Mouse (Mus musculus) stomach, embryonic 15.5 days (tissue): ENCODE data around the gene Slc2a8. TPM values are rescaled to one million over a fixed set of nuclear protein-coding genes. Genes with fewer than 3 reads are reported as not detected.

ENCODE experiments used
- ATAC-seq: fragments of 200-750 bp; cut with Nextera tagmentation; 2 replicates; pipeline ENCODE4 v1.8.0; 2017; ENCODE audit warnings: low read depth, moderate number of reproducible peaks, moderate TSS enrichment; ENCODE audit not compliant: insufficient read depth, low FRiP score
- H3K27ac ChIP-seq: fragments of 300-500 bp; sonication (generic); 2 replicates; pipeline ENCODE4 v1.5.1; 2015; ENCODE audit warnings: mild to moderate bottlenecking, inconsistent platforms
- H3K27me3 ChIP-seq: fragments of 300-500 bp; sonication (generic); replicated peaks from 2 replicates; pipeline ENCODE4 v1.6.1; 2015; ENCODE audit warnings: inconsistent platforms
- H3K36me3 ChIP-seq: fragments of 300-500 bp; sonication (generic); 2 replicates; pipeline ENCODE4 v1.6.1; 2015; ENCODE audit warnings: inconsistent platforms
- H3K4me1 ChIP-seq: fragments of 300-500 bp; sonication (generic); 2 replicates; pipeline ENCODE4 v1.6.1; 2015; ENCODE audit warnings: inconsistent platforms
- H3K4me2 ChIP-seq: fragments of 300-500 bp; sonication (generic); 2 replicates; pipeline ENCODE4 v1.6.1; 2015; ENCODE audit warnings: mild to moderate bottlenecking, inconsistent platforms
- H3K4me3 ChIP-seq: fragments of 300-500 bp; sonication (generic); replicated peaks from 2 replicates; pipeline ENCODE4 v1.5.1; 2015; ENCODE audit warnings: inconsistent platforms
- H3K9ac ChIP-seq: fragments of 300-500 bp; sonication (generic); 2 replicates; pipeline ENCODE4 v1.6.1; 2015; ENCODE audit warnings: inconsistent platforms
- H3K9me3 ChIP-seq: fragments of 300-500 bp; sonication (generic); 2 replicates; pipeline ENCODE4 v1.6.1; 2016; ENCODE audit warnings: inconsistent platforms
- WGBS: fragments of 180-500 bp; shearing (Covaris S2); methylation state at CpG from one replicate; pipeline ENCODE4 v1.1.7; 2015; 5-methylcytosine and 5-hydroxymethylcytosine counted together
- polyA plus RNA-seq: library from polyadenylated mRNA; unstranded; fragments of >200 nt; fragmentation: Nextera tagmentation; extraction: Ambion mirVana; gene quantifications from 2 replicates; pipeline ENCODE4 v1.2.1, GENCODE M21; 2015

The Slc2a8 gene
- polyA plus RNA-seq, 1 experiment from 2014 or later = 18.2 TPM

- peak overlapping the region; percentile 69 for H3K4me2 ChIP-seq
- peak overlapping the region; percentile 17; the same call in 1 of the 2 replicates for H3K9ac ChIP-seq
- H3K4me1 ChIP-seq = peaks cover 18% of the 10 kb centered on the region
- H3K36me3 ChIP-seq = peaks cover 14% of the 10 kb centered on the region
- ATAC-seq = no peak
- H3K27ac ChIP-seq = no peak overlapping the region
- H3K27me3 ChIP-seq = no peaks in the 10 kb centered on the region
- no peaks in the 10 kb centered on the region for H3K9me3 ChIP-seq
- peak overlapping the region; percentile 87; the same call in 1 of the 2 replicates for H3K4me3 ChIP-seq
- 84% methylated on average over 4 of the region's 4 CpGs for WGBS
Observed at GRCm38 (mm10) chr2:32960273-32960672, 21.6 kb downstream of the Slc2a8 start.

GRCm38 (mm10) chr2:32957344-32957743 is 24.5 kb downstream of the Slc2a8 start:
- no peak for ATAC-seq
- H3K9ac ChIP-seq = no peak overlapping the region
- peaks cover 6% of the 10 kb centered on the region for H3K4me1 ChIP-seq
- peaks cover 9% of the 10 kb centered on the region for H3K36me3 ChIP-seq
- H3K27me3 ChIP-seq = no peaks in the 10 kb centered on the region
- no peak overlapping the region for H3K4me3 ChIP-seq
- 52% methylated on average over 8 of the region's 8 CpGs for WGBS
- no peak overlapping the region for H3K4me2 ChIP-seq
- H3K9me3 ChIP-seq = no peaks in the 10 kb centered on the region
- H3K27ac ChIP-seq = no peak overlapping the region

DNA sequence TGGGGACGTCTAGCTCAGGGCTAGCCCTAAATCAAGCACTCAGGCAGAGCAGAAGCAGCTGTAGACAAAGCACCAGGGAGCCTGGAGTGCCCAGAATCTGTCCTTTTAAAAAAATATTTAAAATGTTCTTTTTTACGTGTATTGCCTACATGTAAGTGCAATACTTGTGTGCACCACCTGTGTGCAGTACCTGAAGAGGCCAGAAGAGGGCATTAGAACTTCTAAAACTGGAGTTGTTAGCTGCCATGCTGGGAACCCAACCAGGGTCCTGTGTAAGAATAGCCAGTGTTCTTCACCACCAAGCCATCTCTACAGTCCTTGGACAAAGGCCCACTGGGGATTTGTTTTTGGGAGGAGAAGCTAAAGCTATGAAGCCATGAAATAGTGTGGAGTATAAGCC is 27.3 kb downstream of the Slc2a8 start:
- Histone ChIP-seq H3K27me3 (no peaks in the 10 kb centered on the region), H3K9ac (no peak overlapping the region), H3K36me3 (peaks cover 9% of the 10 kb centered on the region), H3K4me3 (no peak overlapping the region), H3K4me2 (no peak overlapping the region), H3K9me3 (no peaks in the 10 kb centered on the region), H3K4me1 (no peaks in the 10 kb centered on the region), H3K27ac (no peak overlapping the region)
- WGBS = 92% methylated on average over 2 of the region's 2 CpGs
- ATAC-seq = no peak

DNA sequence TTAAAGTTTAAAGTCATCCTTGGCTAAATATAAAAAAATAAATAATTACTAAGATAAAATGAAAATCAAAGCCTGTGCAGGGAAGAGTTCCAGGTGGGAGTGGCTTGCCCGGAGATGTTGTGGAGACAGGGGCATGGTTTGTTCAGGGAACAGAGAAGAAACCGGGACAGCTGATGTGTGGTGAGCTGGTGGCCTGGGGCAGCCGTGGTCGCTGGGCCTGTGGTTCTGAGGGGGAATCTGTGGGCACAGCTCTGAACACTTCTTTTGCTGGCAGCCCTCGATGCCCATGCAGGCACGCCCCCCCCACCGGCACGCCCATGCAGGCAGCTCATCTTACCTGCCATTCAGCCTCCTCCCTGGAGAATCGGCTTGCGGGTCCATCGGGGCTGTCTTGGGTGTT is 34.4 kb downstream of the Slc2a8 start:
- Histone ChIP-seq H3K27me3 (no peaks in the 10 kb centered on the region), H3K9me3 (no peaks in the 10 kb centered on the region), H3K4me1 (no peaks in the 10 kb centered on the region), H3K4me2 (no peak overlapping the region), H3K9ac (no peak overlapping the region), H3K27ac (no peak overlapping the region), H3K4me3 (no peak overlapping the region), H3K36me3 (peaks cover 12% of the 10 kb centered on the region)
- WGBS = 91% methylated on average over 11 of the region's 11 CpGs
- no peak for ATAC-seq

DNA sequence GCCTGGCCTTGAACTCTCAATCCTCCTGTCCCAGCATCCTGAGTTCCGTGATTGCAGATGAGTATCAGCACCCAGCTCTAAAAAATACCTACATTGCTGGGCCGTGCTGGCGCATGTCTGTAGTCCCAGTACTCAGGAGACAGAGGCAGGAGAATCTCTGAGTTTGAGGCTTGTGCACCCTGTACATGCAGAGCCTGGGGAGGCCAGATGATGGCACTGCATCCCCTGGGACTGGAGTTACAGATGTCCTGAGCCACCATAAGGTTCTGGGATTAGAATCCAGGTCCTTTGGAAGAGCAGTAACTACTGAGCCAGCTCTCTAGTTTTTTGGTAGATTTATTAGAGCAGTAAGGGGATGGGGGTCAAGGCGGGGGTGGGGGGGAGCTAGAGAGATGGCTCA is 41.4 kb downstream of the Slc2a8 start:
- peaks cover 10% of the 10 kb centered on the region for H3K36me3 ChIP-seq
- H3K4me3 ChIP-seq = no peak overlapping the region
- H3K4me2 ChIP-seq = no peak overlapping the region
- no peaks in the 10 kb centered on the region for H3K9me3 ChIP-seq
- H3K9ac ChIP-seq = no peak overlapping the region
- 89% methylated on average over 4 of the region's 4 CpGs for WGBS
- no peak for ATAC-seq
- no peaks in the 10 kb centered on the region for H3K4me1 ChIP-seq
- no peaks in the 10 kb centered on the region for H3K27me3 ChIP-seq
- no peak overlapping the region for H3K27ac ChIP-seq

DNA sequence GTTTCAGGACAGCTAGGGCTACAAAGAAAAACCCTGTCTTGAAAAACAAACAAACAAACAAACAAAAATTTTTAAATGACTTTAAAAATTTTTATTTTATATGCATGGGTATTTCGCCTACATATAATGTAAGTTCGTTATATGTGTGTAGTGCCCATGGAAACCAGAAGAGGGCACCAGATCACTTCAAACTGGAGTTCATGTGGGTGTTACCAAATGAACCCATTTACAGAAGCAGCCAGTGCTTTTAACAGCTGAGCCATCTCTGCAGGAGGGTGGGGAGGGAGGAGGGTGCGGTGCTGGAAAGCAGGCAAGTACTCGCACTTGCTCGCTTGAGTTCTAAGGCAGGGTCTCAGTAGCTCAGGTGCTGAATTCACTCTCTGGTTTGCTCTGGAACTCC is 42.5 kb downstream of the Slc2a8 start:
- Histone ChIP-seq H3K4me3 (no peak overlapping the region), H3K27me3 (no peaks in the 10 kb centered on the region), H3K9ac (no peak overlapping the region), H3K4me1 (no peaks in the 10 kb centered on the region), H3K27ac (no peak overlapping the region), H3K4me2 (no peak overlapping the region), H3K36me3 (0 out of 2 replicates have a peak, but pooled peaks cover 3% of the 10 kb centered on the region), H3K9me3 (no peaks in the 10 kb centered on the region)
- no peak for ATAC-seq
- WGBS = 74% methylated on average over 5 of the region's 5 CpGs

- H3K9me3 ChIP-seq = no peaks in the 10 kb centered on the region
- H3K27me3 ChIP-seq = no peaks in the 10 kb centered on the region
- 0 out of 2 replicates have a peak, but pooled peaks cover 3% of the 10 kb centered on the region for H3K36me3 ChIP-seq
- ATAC-seq = no peak
- no peak overlapping the region for H3K4me2 ChIP-seq
- WGBS = 93% methylated on average over 5 of the region's 5 CpGs
- H3K4me1 ChIP-seq = no peaks in the 10 kb centered on the region
- H3K9ac ChIP-seq = no peak overlapping the region
- H3K4me3 ChIP-seq = no peak overlapping the region
- H3K27ac ChIP-seq = no peak overlapping the region
Observed at GRCm38 (mm10) chr2:32938741-32939140, 43.1 kb downstream of the Slc2a8 start.

- WGBS = 75% methylated on average over 7 of the region's 7 CpGs
- no peak for ATAC-seq
- no peak overlapping the region for H3K4me2 ChIP-seq
Observed at GRCm38 (mm10) chr2:32931730-32932129, 50.2 kb downstream of the Slc2a8 start.

GRCm38 (mm10) chr2:32928947-32929829 is 52.7 kb downstream of the Slc2a8 start:
- ATAC-seq = no peak
- 86% methylated on average over 19 of the region's 19 CpGs for WGBS

More at GRCm38 (mm10) chr2:32931730-32932129, 50.2 kb downstream of the Slc2a8 start:
- Histone ChIP-seq H3K4me3 (no peak overlapping the region), H3K9ac (no peak overlapping the region), H3K27ac (no peak overlapping the region), H3K36me3 (no peaks in the 10 kb centered on the region), H3K27me3 (no peaks in the 10 kb centered on the region), H3K9me3 (no peaks in the 10 kb centered on the region), H3K4me1 (peaks cover 14% of the 10 kb centered on the region; the same call in 1 of the 2 replicates)

GRCm38 (mm10) chr2:32928235-32928946 is 53.5 kb downstream of the Slc2a8 start:
- WGBS = 33% methylated on average over 10 of the region's 10 CpGs
- ATAC-seq = peak; percentile 56; the same call in 1 of the 2 replicates
- Histone ChIP-seq H3K9me3 (no peaks in the 10 kb centered on the region), H3K9ac (no peak overlapping the region), H3K4me2 (no peak overlapping the region), H3K4me1 (peaks cover 14% of the 10 kb centered on the region; the same call in 1 of the 2 replicates), H3K27me3 (no peaks in the 10 kb centered on the region), H3K36me3 (peaks cover 12% of the 10 kb centered on the region), H3K27ac (peak overlapping the region; percentile 44), H3K4me3 (no peak overlapping the region)

More at GRCm38 (mm10) chr2:32928947-32929829, 52.7 kb downstream of the Slc2a8 start:
- H3K4me1 ChIP-seq = peaks cover 14% of the 10 kb centered on the region; the same call in 1 of the 2 replicates
- no peak overlapping the region for H3K9ac ChIP-seq
- H3K27ac ChIP-seq = no peak overlapping the region
- no peaks in the 10 kb centered on the region for H3K9me3 ChIP-seq
- H3K4me2 ChIP-seq = no peak overlapping the region
- H3K27me3 ChIP-seq = no peaks in the 10 kb centered on the region
- H3K4me3 ChIP-seq = no peak overlapping the region
- peaks cover 4% of the 10 kb centered on the region for H3K36me3 ChIP-seq

DNA sequence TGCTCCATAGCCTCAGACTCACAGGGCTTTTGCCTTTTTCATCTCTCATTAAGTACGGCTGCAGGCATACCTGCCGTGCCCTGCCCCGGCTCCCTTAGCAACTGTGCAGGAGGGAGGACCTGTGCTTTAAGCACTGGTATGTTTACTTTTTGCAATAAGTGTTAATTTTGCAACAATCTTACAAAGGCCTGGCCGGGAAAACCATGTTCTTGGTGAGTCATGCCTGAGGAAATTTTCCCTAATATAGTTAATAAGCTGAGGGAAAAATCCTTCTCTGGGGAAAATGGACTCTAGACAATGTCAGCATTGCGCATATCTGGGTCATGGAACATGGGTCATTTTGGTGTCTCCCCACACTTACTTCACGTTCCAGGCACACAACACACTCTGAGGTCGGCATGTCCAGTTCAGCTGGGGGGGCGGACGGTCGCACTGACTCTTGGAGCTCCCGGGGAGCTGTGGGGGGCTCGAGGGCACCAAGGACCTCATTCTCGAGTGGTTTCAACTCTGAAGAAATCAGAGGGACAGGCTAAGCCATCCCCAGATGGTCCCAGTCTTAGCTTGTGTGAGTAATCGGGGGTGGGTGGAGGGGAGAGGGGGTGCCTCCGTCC is 54.2 kb downstream of the Slc2a8 start:
- ATAC-seq = no peak
- H3K4me3 ChIP-seq = no peak overlapping the region
- peaks cover 14% of the 10 kb centered on the region; the same call in 1 of the 2 replicates for H3K4me1 ChIP-seq
- H3K36me3 ChIP-seq = peaks cover 18% of the 10 kb centered on the region
- H3K27me3 ChIP-seq = no peaks in the 10 kb centered on the region
- H3K9me3 ChIP-seq = no peaks in the 10 kb centered on the region
- H3K27ac ChIP-seq = peak overlapping the region; percentile 44
- H3K9ac ChIP-seq = no peak overlapping the region
- WGBS = 57% methylated on average over 15 of the region's 15 CpGs
- H3K4me2 ChIP-seq = no peak overlapping the region
